18 mouse cellular contexts compared by ENCODE assay signal in the genomic region with DNA sequence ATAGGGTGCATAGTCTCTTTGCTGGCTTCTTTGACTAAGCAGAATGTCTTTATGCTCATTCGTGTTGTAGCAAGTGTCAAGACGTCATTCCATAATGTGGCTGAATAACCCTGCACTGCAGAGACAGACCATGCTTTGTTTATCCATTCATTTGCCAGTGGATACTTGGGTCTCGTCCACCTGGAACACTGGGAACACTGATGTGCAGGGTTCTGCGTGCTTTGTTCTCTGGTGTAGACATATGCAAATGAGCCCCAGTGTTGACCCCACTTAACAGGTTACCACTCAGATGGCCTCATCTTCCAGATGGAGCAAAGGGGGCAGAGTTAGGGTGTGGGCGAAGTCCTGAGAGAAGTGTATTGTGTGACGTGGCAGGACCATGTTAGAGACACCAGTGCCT. TPM values are rescaled to one million over a fixed set of nuclear protein-coding genes. Genes with fewer than 3 reads are reported as not detected.
DNase-seq lines count a peak whose midpoint lies in the region; ATAC-seq and TF ChIP-seq lines count a peak whose summit lies in the region.
"Had no signal": no experiment of that assay in that cellular context is flagged by ENCODE, and none has a peak within 500 bp of the region (broad histone marks: within the 10 kb centered on the region; RNA-seq: fewer than 3 reads in every experiment).

No protein-coding gene starts in this region.

- H3K27me3 ChIP-seq in kidney, postnatal 0 days (ENCODE audit: insufficient read depth, low read length): no peaks in the 10 kb centered on the region
- H3K27me3 ChIP-seq in megakaryocyte, embryonic 14.5 days (replicated peaks): no peaks in the 10 kb centered on the region
- H3K27me3 ChIP-seq: embryonic facial prominence, embryonic 13.5 days; forebrain, embryonic 13.5 days; hindbrain, embryonic 13.5 days had no signal

- 65% methylated on average over 6 of the region's 6 CpGs for WGBS in kidney, postnatal 0 days

- H3K9ac ChIP-seq in kidney, postnatal 0 days (ENCODE audit: low read depth, low read length): no peak overlapping the region
- H3K9ac ChIP-seq: embryonic facial prominence, embryonic 13.5 days; forebrain, embryonic 13.5 days; hindbrain, embryonic 13.5 days had no signal

- no peak overlapping the region for H3K4me2 ChIP-seq in kidney, postnatal 0 days (ENCODE audit: low read length)
- H3K4me2 ChIP-seq: embryonic facial prominence, embryonic 13.5 days; forebrain, embryonic 13.5 days; hindbrain, embryonic 13.5 days had no signal

- no peak for TF ChIP-seq CTCF in kidney, postnatal 0 days (IDR thresholded peaks at IDR 0.05; ENCODE audit: low read depth)

- peak overlapping the region; percentile 19; the same call in 1 of the 2 replicates for H3K27ac ChIP-seq in kidney, postnatal 0 days
- 0 out of 2 replicates have a peak overlapping the region, but pooled peaks have one; percentile 9 for H3K27ac ChIP-seq in brown adipose tissue, adult 24 weeks (replicated peaks; ENCODE audit: low read depth, low read length)
- H3K27ac ChIP-seq: embryonic facial prominence, embryonic 13.5 days; forebrain, embryonic 13.5 days; heart, embryonic 10.5 days; hindbrain, embryonic 13.5 days had no signal

- ATAC-seq in kidney, postnatal 0 days (replicated peaks; ENCODE audit: low FRiP score, low read depth): no peak
- no peak for ATAC-seq in megakaryocyte, adult 5-6 weeks (ENCODE audit: poor library complexity, severe bottlenecking)
- ATAC-seq: forebrain, embryonic 13.5 days had no signal

- DNase-seq in heart, adult 11 months: peak; percentile 84
- no peak for DNase-seq in heart, adult 8-10 months (ENCODE audit: low spot score)
- DNase-seq in kidney, postnatal 0 days (ENCODE audit: low spot score): no peak
- DNase-seq in kidney, postnatal 36 days: no peak
- DNase-seq in spleen, postnatal 10 days (ENCODE audit: low spot score in 2 of 2): no peak
- DNase-seq: adrenal gland, postnatal 10 days; cerebellum, adult 18-20 months; cerebellum, adult 9-11 months; cerebellum, postnatal 36 days; gastrocnemius, postnatal 10 days; heart, postnatal 10 days had no signal

- peaks cover 17% of the 10 kb centered on the region; the same call in 1 of the 2 replicates for H3K4me1 ChIP-seq in kidney, postnatal 0 days (replicated peaks; ENCODE audit: insufficient read depth, low read length)
- peaks cover 93% of the 10 kb centered on the region for H3K4me1 ChIP-seq in megakaryocyte, embryonic 14.5 days
- H3K4me1 ChIP-seq in brown adipose tissue, adult 24 weeks (ENCODE audit: control insufficient read depth, insufficient read depth, insufficient read length, low read length): peaks cover 42% of the 10 kb centered on the region
- H3K4me1 ChIP-seq: forebrain, embryonic 13.5 days had no signal

- H3K4me3 ChIP-seq in kidney, postnatal 0 days (replicated peaks; ENCODE audit: low read depth, low read length): no peak overlapping the region
- H3K4me3 ChIP-seq in megakaryocyte, embryonic 14.5 days (replicated peaks): peak overlapping the region; percentile 4
- H3K4me3 ChIP-seq in brown adipose tissue, adult 24 weeks (ENCODE audit: insufficient read depth, low read depth, low read length): no peak overlapping the region
- H3K4me3 ChIP-seq: embryonic facial prominence, embryonic 13.5 days; forebrain, embryonic 13.5 days; heart, embryonic 10.5 days; hindbrain, embryonic 13.5 days had no signal

- H3K9me3 ChIP-seq in kidney, postnatal 0 days (replicated peaks; ENCODE audit: low read length): no peaks in the 10 kb centered on the region
- H3K9me3 ChIP-seq in megakaryocyte, embryonic 14.5 days: no peaks in the 10 kb centered on the region
- H3K9me3 ChIP-seq: embryonic facial prominence, embryonic 13.5 days; forebrain, embryonic 13.5 days; heart, embryonic 10.5 days; hindbrain, embryonic 13.5 days had no signal

- peaks cover 42% of the 10 kb centered on the region for H3K36me3 ChIP-seq in kidney, postnatal 0 days (ENCODE audit: insufficient read depth, low read length)
- H3K36me3 ChIP-seq in megakaryocyte, embryonic 14.5 days (replicated peaks; ENCODE audit: low read length): peaks cover 92% of the 10 kb centered on the region

RNA-seq across cellular contexts. Expression of gene Bicd2, which starts 32.9 kb away (rescaled TPM):
- total RNA-seq in heart, adult 8-10 months (2022): 10 to 100 TPM; 67.9 to 79.2 (median 73.3) TPM
- 23.1 and 23.4 TPM in 2 replicates for polyA plus RNA-seq in kidney, postnatal 0 days (2015; fragmentation: Nextera tagmentation; extraction: Ambion mirVana)
- 21.2 and 22.5 TPM in 2 replicates for polyA plus RNA-seq in megakaryocyte, embryonic 14.5 days (2012; ENCODE audit: insufficient read depth, low replicate concordance)
- total RNA-seq in megakaryocyte, adult 5-6 weeks (2015): 14.9 and 15.3 TPM in 2 replicates
- 24.7 and 27.7 TPM in 2 replicates for total RNA-seq in megakaryocyte, adult 5-6 weeks (2017)
- 34.0 and 37.1 TPM in 2 replicates for polyA plus RNA-seq in brown adipose tissue, adult 24 weeks (2012; ENCODE audit: insufficient read depth, insufficient read length, missing spikeins)

RNA-seq across cellular contexts. Expression of gene Ippk, which starts 46.7 kb away (rescaled TPM):
- 1 to 10 TPM; 5.5 to 7.5 (median 7.1) TPM for total RNA-seq in heart, adult 8-10 months (2022)
- polyA plus RNA-seq in kidney, postnatal 0 days (2015; fragmentation: Nextera tagmentation; extraction: Ambion mirVana): 13.5 and 14.3 TPM in 2 replicates
- polyA plus RNA-seq in megakaryocyte, embryonic 14.5 days (2012; ENCODE audit: insufficient read depth, low replicate concordance): 1.4 TPM in 1 of 2 replicates, not detected in the other
- 2.5 and 3.1 TPM in 2 replicates for total RNA-seq in megakaryocyte, adult 5-6 weeks (2015)
- 5.9 and 7.4 TPM in 2 replicates for total RNA-seq in megakaryocyte, adult 5-6 weeks (2017)
- 4.4 and 5.9 TPM in 2 replicates for polyA plus RNA-seq in brown adipose tissue, adult 24 weeks (2012; ENCODE audit: insufficient read depth, insufficient read length, missing spikeins)

RNA-seq across cellular contexts. Expression of gene Fgd3, which starts 54.2 kb away (rescaled TPM):
- 1 to 10 TPM; 1.2 to 2.4 (median 1.7) TPM for total RNA-seq in heart, adult 8-10 months (2022)
- polyA plus RNA-seq in kidney, postnatal 0 days (2015; fragmentation: Nextera tagmentation; extraction: Ambion mirVana): 0.97 and 1.0 TPM in 2 replicates
- 9.1 and 10.4 TPM in 2 replicates for polyA plus RNA-seq in megakaryocyte, embryonic 14.5 days (2012; ENCODE audit: insufficient read depth, low replicate concordance)
- total RNA-seq in megakaryocyte, adult 5-6 weeks (2015): 10.7 and 12.2 TPM in 2 replicates
- 26.1 and 30.9 TPM in 2 replicates for total RNA-seq in megakaryocyte, adult 5-6 weeks (2017)
- 0.59 and 1.1 TPM in 2 replicates for polyA plus RNA-seq in brown adipose tissue, adult 24 weeks (2012; ENCODE audit: insufficient read depth, insufficient read length, missing spikeins)
